Mouse (Mus musculus) embryonic facial prominence, embryonic 13.5 days (tissue): ENCODE measurements around the gene Tmem202. TPM values are rescaled to one million over a fixed set of nuclear protein-coding genes. Genes with fewer than 3 reads are reported as not detected.

Source experiments
- ATAC-seq: fragments of 200-750 bp; cut with Nextera tagmentation; 2 replicates; pipeline ENCODE4 v1.8.0; 2017; ENCODE audit warnings: low read depth; ENCODE audit not compliant: insufficient number of reproducible peaks, insufficient read depth, low FRiP score, low TSS enrichment
- H3K27ac ChIP-seq: fragments of 300-500 bp; sonication (generic); 2 replicates; pipeline ENCODE4 v1.5.1; 2015; ENCODE audit warnings: moderate library complexity, mild to moderate bottlenecking, inconsistent platforms
- H3K27me3 ChIP-seq: fragments of 300-500 bp; sonication (generic); 2 replicates; pipeline ENCODE4 v1.6.1; 2015; ENCODE audit warnings: mild to moderate bottlenecking, inconsistent platforms
- H3K36me3 ChIP-seq: fragments of 300-500 bp; sonication (generic); 2 replicates; pipeline ENCODE4 v1.6.1; 2015; ENCODE audit warnings: mild to moderate bottlenecking, inconsistent platforms
- H3K4me1 ChIP-seq: fragments of 300-500 bp; sonication (generic); 2 replicates; pipeline ENCODE4 v1.6.1; 2015; ENCODE audit warnings: inconsistent platforms
- H3K4me2 ChIP-seq: fragments of 300-500 bp; sonication (generic); 2 replicates; pipeline ENCODE4 v1.6.1; 2015; ENCODE audit warnings: moderate library complexity, mild to moderate bottlenecking, inconsistent platforms
- H3K4me3 ChIP-seq: fragments of 300-500 bp; sonication (generic); 2 replicates; pipeline ENCODE4 v1.5.1; 2015; ENCODE audit warnings: mild to moderate bottlenecking, inconsistent platforms
- H3K9ac ChIP-seq: fragments of 300-500 bp; sonication (generic); 2 replicates; pipeline ENCODE4 v1.6.1; 2015; ENCODE audit warnings: mild to moderate bottlenecking, inconsistent platforms
- H3K9me3 ChIP-seq: fragments of 300-500 bp; sonication (generic); 2 replicates; pipeline ENCODE4 v1.6.1; 2016; ENCODE audit warnings: inconsistent platforms
- WGBS: fragments of 180-500 bp; shearing (Covaris S2); methylation state at CpG from one replicate; pipeline ENCODE4 v1.1.7; 2015; ENCODE audit warnings: mixed read lengths; 5-methylcytosine and 5-hydroxymethylcytosine counted together
- polyA plus RNA-seq: library from polyadenylated mRNA; unstranded; fragments of >200 nt; fragmentation: Nextera tagmentation; extraction: Ambion mirVana; gene quantifications from 2 replicates; pipeline ENCODE4 v1.2.1, GENCODE M21; 2015

The Tmem202 gene
- not detected in 2 replicates for polyA plus RNA-seq

GRCm38 (mm10) chr9:59539441-59540137, at the start of gene Tmem202, which contains the start of gene Hexa:
Gene Tmem202 (minus strand): TSS chr9:59539847.
Gene Hexa (plus strand): TSS chr9:59539540.
- ATAC-seq, result peak; percentile 79
- no peaks in the 10 kb centered on the region for H3K36me3 ChIP-seq
- 3% methylated on average over 54 of the region's 55 CpGs for WGBS
- H3K9ac ChIP-seq, result peak within 1 kb of the TSS; percentile 83
- H3K9me3 ChIP-seq, result no peaks in the 10 kb centered on the region
- H3K4me2 ChIP-seq, result peak within 1 kb of the TSS; percentile 88
- H3K4me1 ChIP-seq, result peaks cover 8% of the 10 kb centered on the region
- H3K27me3 ChIP-seq, result no peaks in the 10 kb centered on the region
- peak within 1 kb of the TSS; percentile 51; the same call in 1 of the 2 replicates for H3K27ac ChIP-seq
- peak within 1 kb of the TSS; percentile 69 for H3K4me3 ChIP-seq

DNA sequence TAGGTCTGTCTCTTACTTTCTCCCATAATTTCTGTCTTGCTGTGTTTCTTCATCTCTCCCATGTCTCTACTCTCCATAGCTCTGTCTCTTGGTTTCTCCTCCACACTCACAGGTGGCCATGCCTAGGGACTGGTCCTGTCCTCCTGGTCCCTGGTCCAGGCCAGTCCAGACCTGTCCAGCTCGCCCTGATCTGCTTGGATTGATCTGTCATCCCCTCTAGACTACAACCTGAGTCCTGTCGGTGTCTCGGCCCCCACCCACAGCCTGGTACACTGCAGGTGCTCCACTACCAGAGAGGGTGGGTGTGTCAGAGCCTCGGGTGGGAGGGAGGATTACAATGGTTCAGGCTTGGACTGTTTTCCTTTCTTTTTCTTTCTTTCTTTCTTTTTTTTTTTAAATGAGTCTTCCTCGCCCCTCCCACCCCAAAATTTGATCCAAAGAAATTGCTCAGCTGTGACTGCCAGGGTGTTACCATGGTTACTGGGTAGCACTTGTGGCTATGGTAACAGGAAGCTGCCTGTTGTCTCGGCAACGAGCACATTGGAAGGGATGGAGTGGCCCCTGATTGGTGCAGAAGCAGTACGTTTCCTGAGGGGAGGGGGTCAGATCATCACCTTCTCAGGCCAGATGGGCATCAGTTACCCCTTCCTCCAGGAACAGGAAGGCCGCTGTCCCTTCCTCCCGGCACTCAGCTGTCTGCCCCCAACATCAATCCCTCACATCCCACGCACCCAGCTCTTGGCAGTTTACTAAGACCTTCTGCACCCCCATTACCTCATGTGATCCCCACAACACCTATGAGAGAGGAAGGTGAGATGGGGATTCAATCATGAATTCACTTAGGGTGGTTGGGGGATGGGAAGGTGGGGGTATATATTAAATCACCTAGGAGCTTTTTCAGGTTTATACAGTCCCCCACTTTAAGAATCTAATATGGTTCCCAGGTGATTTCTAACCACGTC, 49.3 kb upstream of the Tmem202 start:
- H3K9ac ChIP-seq, result no peak overlapping the region
- WGBS, result 35% methylated on average over 12 of the region's 12 CpGs
- no peak overlapping the region for H3K4me2 ChIP-seq
- peaks cover 16% of the 10 kb centered on the region for H3K27me3 ChIP-seq
- no peak overlapping the region for H3K4me3 ChIP-seq
- H3K4me1 ChIP-seq, result peaks cover 9% of the 10 kb centered on the region
- no peaks in the 10 kb centered on the region for H3K9me3 ChIP-seq
- H3K27ac ChIP-seq, result no peak overlapping the region
- ATAC-seq, result no peak
- H3K36me3 ChIP-seq, result no peaks in the 10 kb centered on the region

DNA sequence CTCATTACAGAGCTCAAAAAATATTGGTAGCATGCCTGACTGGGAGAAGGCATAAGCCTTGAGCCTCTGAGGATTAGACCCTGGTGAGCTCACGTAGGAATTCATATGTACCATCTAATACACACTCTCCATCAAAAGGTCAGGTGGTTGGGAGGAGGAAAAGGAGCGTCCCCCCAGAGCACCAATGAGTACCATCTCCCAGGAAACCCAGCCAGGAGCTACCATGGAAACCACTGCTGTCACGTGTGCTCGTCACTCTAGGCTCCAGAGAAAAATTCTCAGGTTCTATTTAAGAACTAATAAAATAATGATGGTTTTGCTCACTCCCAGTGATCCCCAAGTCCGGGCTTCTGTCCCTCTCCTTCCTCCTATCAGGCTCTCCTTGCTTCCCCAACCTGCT, 48.6 kb upstream of the Tmem202 start:
- peaks cover 16% of the 10 kb centered on the region for H3K27me3 ChIP-seq
- no peaks in the 10 kb centered on the region for H3K36me3 ChIP-seq
- H3K4me1 ChIP-seq, result peaks cover 9% of the 10 kb centered on the region
- WGBS, result 61% methylated on average over 5 of the region's 5 CpGs
- no peak overlapping the region for H3K4me3 ChIP-seq
- H3K9me3 ChIP-seq, result no peaks in the 10 kb centered on the region
- no peak overlapping the region for H3K4me2 ChIP-seq
- no peak overlapping the region for H3K9ac ChIP-seq
- no peak overlapping the region for H3K27ac ChIP-seq
- ATAC-seq, result no peak

DNA sequence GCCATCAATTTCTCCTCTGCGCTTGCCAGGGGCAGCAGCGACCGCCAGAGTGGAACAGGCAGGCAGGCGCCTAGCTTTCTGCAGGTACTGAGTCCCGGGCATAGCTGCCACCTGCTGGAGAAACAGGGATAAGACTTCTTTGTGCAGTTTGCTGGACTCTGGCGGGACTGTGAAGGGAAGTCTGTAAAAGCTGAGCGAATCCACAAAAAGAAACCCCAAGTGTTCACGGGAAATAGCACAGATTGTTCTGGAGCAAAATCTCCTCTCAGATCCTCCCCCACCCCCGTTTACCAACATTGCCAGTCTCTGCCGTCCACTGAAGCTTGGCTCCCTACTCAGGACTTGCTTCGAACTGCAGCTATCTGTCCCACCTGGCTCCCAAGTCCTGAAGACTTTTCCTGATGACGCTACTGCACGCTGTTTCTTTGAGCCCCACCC, 45.2 kb upstream of the Tmem202 start:
- no peak overlapping the region for H3K27ac ChIP-seq
- 5% methylated on average over 13 of the region's 13 CpGs for WGBS
- H3K9ac ChIP-seq, result peak overlapping the region; percentile 66
- peak overlapping the region; percentile 35 for H3K4me3 ChIP-seq
- peaks cover 9% of the 10 kb centered on the region for H3K4me1 ChIP-seq
- peaks cover 26% of the 10 kb centered on the region for H3K27me3 ChIP-seq
- H3K9me3 ChIP-seq, result no peaks in the 10 kb centered on the region
- no peak for ATAC-seq
- H3K4me2 ChIP-seq, result peak overlapping the region; percentile 63
- no peaks in the 10 kb centered on the region for H3K36me3 ChIP-seq

GRCm38 (mm10) chr9:59578505-59578867, 38.8 kb upstream of the Tmem202 start:
- Histone ChIP-seq H3K4me2 (peak overlapping the region; percentile 73), H3K4me1 (peaks cover 12% of the 10 kb centered on the region), H3K36me3 (no peaks in the 10 kb centered on the region), H3K9ac (no peak overlapping the region), H3K4me3 (peak overlapping the region; percentile 48), H3K27ac (no peak overlapping the region), H3K27me3 (peaks cover 38% of the 10 kb centered on the region), H3K9me3 (no peaks in the 10 kb centered on the region)
- WGBS, result under 1% methylated on average over 20 of the region's 20 CpGs
- peak; percentile 16 for ATAC-seq

GRCm38 (mm10) chr9:59577844-59578504, 38.3 kb upstream of the Tmem202 start, which contains the start of gene Celf6:
Gene Celf6 (plus strand): TSS chr9:59577917.
- no peak within 1 kb of the TSS for H3K27ac ChIP-seq
- H3K4me3 ChIP-seq, result peak within 1 kb of the TSS; percentile 48
- WGBS, result under 1% methylated on average over 48 of the region's 61 CpGs
- peaks cover 38% of the 10 kb centered on the region for H3K27me3 ChIP-seq
- H3K4me2 ChIP-seq, result peak within 1 kb of the TSS; percentile 73
- peak; percentile 97 for ATAC-seq
- H3K36me3 ChIP-seq, result no peaks in the 10 kb centered on the region
- H3K9me3 ChIP-seq, result no peaks in the 10 kb centered on the region
- no peak within 1 kb of the TSS for H3K9ac ChIP-seq
- peaks cover 12% of the 10 kb centered on the region for H3K4me1 ChIP-seq

DNA sequence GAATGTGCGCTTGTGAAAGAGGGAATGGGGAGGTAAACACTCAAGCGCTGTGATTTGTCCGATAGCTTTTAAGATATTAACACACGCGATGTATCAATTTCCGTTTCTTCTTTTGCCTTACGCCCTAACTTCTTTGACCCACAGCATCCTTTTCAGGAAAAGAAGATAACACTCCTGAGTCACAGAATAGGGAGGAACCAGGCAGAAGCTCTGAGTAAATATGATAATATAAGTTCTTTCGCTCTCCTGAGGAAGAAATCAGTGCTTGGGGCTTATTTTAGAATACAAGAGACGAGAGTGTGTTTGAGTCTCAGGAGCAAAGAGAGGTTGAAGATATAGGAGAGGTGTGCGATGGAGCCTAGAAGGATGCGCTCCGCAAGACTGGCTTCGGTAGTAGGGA, 37.8 kb upstream of the Tmem202 start:
- no peak for ATAC-seq
- Histone ChIP-seq H3K4me1 (peaks cover 12% of the 10 kb centered on the region), H3K9me3 (no peaks in the 10 kb centered on the region), H3K27ac (no peak overlapping the region), H3K36me3 (no peaks in the 10 kb centered on the region), H3K27me3 (peaks cover 38% of the 10 kb centered on the region), H3K4me3 (peak overlapping the region; percentile 48), H3K9ac (no peak overlapping the region), H3K4me2 (peak overlapping the region; percentile 73)
- 13% methylated on average over 13 of the region's 13 CpGs for WGBS

GRCm38 (mm10) chr9:59571852-59572251, 32.2 kb upstream of the Tmem202 start:
- H3K9ac ChIP-seq, result no peak overlapping the region
- H3K9me3 ChIP-seq, result no peaks in the 10 kb centered on the region
- H3K36me3 ChIP-seq, result no peaks in the 10 kb centered on the region
- H3K4me1 ChIP-seq, result no peaks in the 10 kb centered on the region
- ATAC-seq, result no peak
- H3K4me3 ChIP-seq, result no peak overlapping the region
- no peak overlapping the region for H3K27ac ChIP-seq
- 82% methylated on average over 2 of the region's 2 CpGs for WGBS
- H3K27me3 ChIP-seq, result peaks cover 7% of the 10 kb centered on the region
- H3K4me2 ChIP-seq, result no peak overlapping the region

GRCm38 (mm10) chr9:59567111-59567510, 27.5 kb upstream of the Tmem202 start:
- H3K4me1 ChIP-seq, result no peaks in the 10 kb centered on the region
- no peak overlapping the region for H3K27ac ChIP-seq
- no peak overlapping the region for H3K4me2 ChIP-seq
- H3K27me3 ChIP-seq, result no peaks in the 10 kb centered on the region
- H3K9me3 ChIP-seq, result no peaks in the 10 kb centered on the region
- H3K4me3 ChIP-seq, result no peak overlapping the region
- no peak for ATAC-seq
- 28% methylated on average over 6 of the region's 6 CpGs for WGBS
- H3K9ac ChIP-seq, result no peak overlapping the region
- peaks cover 30% of the 10 kb centered on the region for H3K36me3 ChIP-seq

- ATAC-seq, result no peak
- no peaks in the 10 kb centered on the region for H3K4me1 ChIP-seq
These were observed 26.0 kb upstream of the Tmem202 start for GRCm38 (mm10) chr9:59565600-59565999.

DNA sequence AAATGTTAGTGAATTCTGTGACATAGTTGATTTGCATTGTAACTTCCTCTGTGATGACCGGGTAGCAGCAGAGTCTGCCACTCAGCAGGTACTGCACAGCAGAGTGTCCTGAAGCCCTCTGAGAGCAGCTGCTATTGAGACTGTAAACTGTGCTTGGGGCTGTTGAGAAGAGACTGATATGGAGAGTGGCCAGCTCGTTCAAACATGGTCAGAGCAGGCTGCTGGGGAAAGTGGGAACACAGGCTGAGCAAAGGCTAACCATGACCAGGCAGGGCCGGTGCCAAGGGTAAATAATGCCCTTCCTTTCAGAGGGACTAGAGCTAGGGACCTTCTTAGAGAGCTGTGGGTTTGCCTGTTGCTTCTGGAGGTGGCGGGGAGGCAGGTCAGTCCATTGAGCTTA, 14.1 kb upstream of the Tmem202 start:
- Histone ChIP-seq H3K4me3 (no peak overlapping the region), H3K9me3 (no peaks in the 10 kb centered on the region), H3K36me3 (peaks cover 45% of the 10 kb centered on the region), H3K4me2 (no peak overlapping the region), H3K27me3 (no peaks in the 10 kb centered on the region), H3K4me1 (no peaks in the 10 kb centered on the region), H3K27ac (no peak overlapping the region), H3K9ac (no peak overlapping the region)
- ATAC-seq, result no peak
- WGBS, result 84% methylated on average over 4 of the region's 4 CpGs

More at GRCm38 (mm10) chr9:59565600-59565999, 26.0 kb upstream of the Tmem202 start:
- H3K4me3 ChIP-seq, result no peak overlapping the region
- no peaks in the 10 kb centered on the region for H3K27me3 ChIP-seq
- no peak overlapping the region for H3K27ac ChIP-seq
- H3K36me3 ChIP-seq, result peaks cover 45% of the 10 kb centered on the region
- 30% methylated on average over 4 of the region's 4 CpGs for WGBS
- no peak overlapping the region for H3K9ac ChIP-seq
- H3K4me2 ChIP-seq, result no peak overlapping the region
- H3K9me3 ChIP-seq, result no peaks in the 10 kb centered on the region
